Mouse (Mus musculus) neural tube, embryonic 13.5 days (tissue): ENCODE results near the gene Pcolce. TPM values are rescaled to one million over a fixed set of nuclear protein-coding genes. Genes with fewer than 3 reads are reported as not detected.

ENCODE experiments used
- ATAC-seq: fragments of 200-750 bp; cut with Nextera tagmentation; 2 replicates; pipeline ENCODE4 v1.8.0; 2017; ENCODE audit warnings: low read depth, mild to moderate bottlenecking, moderate TSS enrichment, moderate library complexity
- H3K27ac ChIP-seq: fragments of 300-500 bp; sonication (generic); replicated peaks from 2 replicates; pipeline ENCODE4 v1.5.1; 2015; ENCODE audit warnings: moderate library complexity, mild to moderate bottlenecking, inconsistent platforms
- H3K27me3 ChIP-seq: fragments of 300-500 bp; sonication (generic); 2 replicates; pipeline ENCODE4 v1.6.1; 2015; ENCODE audit warnings: mild to moderate bottlenecking, inconsistent platforms
- H3K36me3 ChIP-seq: fragments of 300-500 bp; sonication (generic); 2 replicates; pipeline ENCODE4 v1.6.1; 2015; ENCODE audit warnings: mild to moderate bottlenecking, inconsistent platforms
- H3K4me1 ChIP-seq: fragments of 300-500 bp; sonication (generic); replicated peaks from 2 replicates; pipeline ENCODE4 v1.6.1; 2015; ENCODE audit warnings: inconsistent platforms
- H3K4me2 ChIP-seq: fragments of 300-500 bp; sonication (generic); 2 replicates; pipeline ENCODE4 v1.6.1; 2015; ENCODE audit warnings: inconsistent platforms, mild to moderate bottlenecking, moderate library complexity
- H3K4me3 ChIP-seq: fragments of 300-500 bp; sonication (generic); 2 replicates; pipeline ENCODE4 v1.5.1; 2015; ENCODE audit warnings: mild to moderate bottlenecking, inconsistent platforms
- H3K9ac ChIP-seq: fragments of 300-500 bp; sonication (generic); 2 replicates; pipeline ENCODE4 v1.6.1; 2015; ENCODE audit warnings: moderate library complexity, mild to moderate bottlenecking, inconsistent platforms
- H3K9me3 ChIP-seq: fragments of 300-500 bp; sonication (generic); 2 replicates; pipeline ENCODE4 v1.6.1; 2016; ENCODE audit warnings: inconsistent platforms
- WGBS: fragments of 180-500 bp; shearing (Covaris S2); methylation state at CpG from one replicate; pipeline ENCODE4 v1.1.7; 2015; 5-methylcytosine and 5-hydroxymethylcytosine counted together
- polyA plus RNA-seq: library from polyadenylated mRNA; unstranded; fragments of >200 nt; fragmentation: Nextera tagmentation; extraction: Ambion mirVana; gene quantifications from 2 replicates; pipeline ENCODE4 v1.2.1, GENCODE M21; 2015

Pcolce gene
- polyA plus RNA-seq, 1 experiment from 2014 or later = 42.7 TPM

DNA sequence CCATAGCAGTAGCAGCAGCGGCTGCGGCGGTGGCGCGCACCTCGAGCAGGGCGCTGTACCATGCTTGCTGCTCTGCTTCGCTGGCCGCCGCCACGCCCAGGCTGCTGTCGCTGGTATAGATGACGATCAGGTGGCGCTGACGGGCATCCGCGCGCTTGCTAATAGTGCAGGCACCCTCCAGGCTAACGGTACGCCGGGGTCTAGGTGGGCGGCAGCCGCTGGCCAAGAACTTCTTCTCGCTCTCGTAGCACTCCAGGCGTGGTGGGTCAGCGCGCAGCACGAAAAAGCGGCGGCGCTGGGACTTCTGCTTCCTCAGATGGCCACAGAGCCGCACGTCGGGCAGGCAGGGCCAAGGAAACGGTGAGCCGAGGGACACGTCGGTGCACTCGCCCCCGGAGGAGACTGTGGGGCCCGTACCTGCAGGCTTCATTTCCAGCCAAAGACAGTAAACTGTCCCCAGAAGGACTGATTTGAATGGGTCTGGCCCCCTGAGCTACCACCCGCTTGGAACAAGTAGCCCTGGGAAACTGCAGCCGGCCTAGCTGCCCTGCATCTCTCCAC lies 31.6 kb upstream of the Pcolce start:
- peaks cover 33% of the 10 kb centered on the region for H3K4me1 ChIP-seq
- H3K4me2 ChIP-seq = peak overlapping the region; percentile 49
- peak overlapping the region; percentile 30 for H3K4me3 ChIP-seq
- H3K27me3 ChIP-seq = peaks cover 43% of the 10 kb centered on the region
- no peak overlapping the region for H3K27ac ChIP-seq
- no peaks in the 10 kb centered on the region for H3K9me3 ChIP-seq
- WGBS = 2% methylated on average over 44 of the region's 44 CpGs
- H3K9ac ChIP-seq = peak overlapping the region; percentile 52
- ATAC-seq = no peak
- H3K36me3 ChIP-seq = peaks cover 26% of the 10 kb centered on the region

DNA sequence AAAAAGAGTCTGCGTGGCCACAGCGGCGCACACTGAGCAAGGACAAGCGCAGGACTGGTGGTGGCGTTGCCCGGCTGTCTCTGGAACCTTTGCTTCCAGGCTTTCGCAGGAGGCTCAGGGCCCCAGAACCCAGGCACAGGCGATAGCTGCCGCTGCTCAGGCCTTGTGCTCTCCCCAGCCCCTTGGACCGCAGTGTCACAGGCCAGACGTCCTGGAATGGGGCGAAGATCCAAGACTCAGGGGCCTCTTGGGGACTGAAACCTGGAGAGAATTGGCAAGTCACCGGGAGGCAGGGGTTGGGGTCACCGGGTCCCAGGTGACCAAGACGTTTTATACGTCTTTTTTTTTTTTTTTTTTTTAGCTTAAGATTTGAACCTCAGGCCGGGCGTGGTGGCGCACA lies 30.9 kb upstream of the Pcolce start:
- no peak for ATAC-seq
- peaks cover 26% of the 10 kb centered on the region for H3K4me1 ChIP-seq
- H3K36me3 ChIP-seq = peaks cover 33% of the 10 kb centered on the region
- no peak overlapping the region for H3K27ac ChIP-seq
- peaks cover 43% of the 10 kb centered on the region for H3K27me3 ChIP-seq
- 43% methylated on average over 19 of the region's 19 CpGs for WGBS
- H3K4me3 ChIP-seq = no peak overlapping the region
- H3K4me2 ChIP-seq = no peak overlapping the region
- H3K9ac ChIP-seq = no peak overlapping the region
- H3K9me3 ChIP-seq = no peaks in the 10 kb centered on the region

DNA sequence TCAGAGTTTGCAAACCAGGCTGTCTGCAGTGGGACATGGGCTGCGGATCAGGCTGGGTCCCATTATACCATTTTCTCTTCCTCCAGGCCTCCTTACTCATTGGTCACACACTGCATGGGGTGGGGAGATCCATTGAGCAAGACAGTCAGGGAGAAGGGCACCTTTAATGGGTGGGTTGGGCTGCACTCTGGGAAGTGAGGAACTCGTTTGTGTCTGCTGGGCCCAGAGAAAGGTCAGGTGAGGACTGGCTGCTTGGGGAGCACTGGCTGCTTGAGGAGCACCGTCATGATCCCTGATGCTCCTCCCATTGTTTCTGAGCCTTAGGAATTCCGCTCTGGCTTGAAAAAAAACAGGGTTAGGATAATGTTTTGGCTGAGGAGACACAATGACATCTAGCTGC lies 29.3 kb upstream of the Pcolce start:
- H3K9me3 ChIP-seq = no peaks in the 10 kb centered on the region
- no peak for ATAC-seq
- H3K36me3 ChIP-seq = peaks cover 49% of the 10 kb centered on the region
- H3K27me3 ChIP-seq = peaks cover 43% of the 10 kb centered on the region
- WGBS = 44% methylated on average over 4 of the region's 4 CpGs
- no peak overlapping the region for H3K4me3 ChIP-seq
- no peak overlapping the region for H3K4me2 ChIP-seq
- H3K4me1 ChIP-seq = peaks cover 12% of the 10 kb centered on the region; the same call in 1 of the 2 replicates
- H3K27ac ChIP-seq = no peak overlapping the region
- no peak overlapping the region for H3K9ac ChIP-seq

DNA sequence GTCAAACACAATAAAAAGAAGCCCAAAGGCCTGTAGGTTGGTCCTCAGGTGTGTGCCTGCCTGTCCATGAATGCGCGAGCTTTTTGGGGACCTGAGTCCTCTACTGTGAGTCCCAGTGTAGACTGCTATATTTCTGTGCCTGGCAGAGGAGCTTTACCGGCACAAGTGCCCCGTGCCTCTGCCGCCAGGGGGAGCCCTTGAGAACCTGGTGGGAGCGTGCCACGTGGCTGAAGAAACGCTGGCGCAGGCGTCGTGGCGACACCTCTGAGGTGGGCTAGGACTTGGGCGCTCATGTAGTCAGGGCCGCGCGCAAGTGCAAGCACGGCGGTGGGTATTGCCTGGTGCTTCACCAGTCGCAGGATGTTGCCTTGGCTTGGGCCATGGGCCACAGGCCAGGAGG lies 27.5 kb upstream of the Pcolce start, which contains the start of gene Sap25:
Gene Sap25, plus strand, starts transcription at position 281 of the 400 bp plus-strand sequence.
- H3K4me2 ChIP-seq = no peak within 1 kb of the TSS
- peaks cover 30% of the 10 kb centered on the region for H3K27me3 ChIP-seq
- no peaks in the 10 kb centered on the region for H3K9me3 ChIP-seq
- 90% methylated on average over 19 of the region's 19 CpGs for WGBS
- ATAC-seq = no peak
- no peak within 1 kb of the TSS for H3K9ac ChIP-seq
- peaks cover 12% of the 10 kb centered on the region; the same call in 1 of the 2 replicates for H3K4me1 ChIP-seq
- H3K36me3 ChIP-seq = peaks cover 67% of the 10 kb centered on the region
- H3K27ac ChIP-seq = no peak within 1 kb of the TSS
- no peak within 1 kb of the TSS for H3K4me3 ChIP-seq

DNA sequence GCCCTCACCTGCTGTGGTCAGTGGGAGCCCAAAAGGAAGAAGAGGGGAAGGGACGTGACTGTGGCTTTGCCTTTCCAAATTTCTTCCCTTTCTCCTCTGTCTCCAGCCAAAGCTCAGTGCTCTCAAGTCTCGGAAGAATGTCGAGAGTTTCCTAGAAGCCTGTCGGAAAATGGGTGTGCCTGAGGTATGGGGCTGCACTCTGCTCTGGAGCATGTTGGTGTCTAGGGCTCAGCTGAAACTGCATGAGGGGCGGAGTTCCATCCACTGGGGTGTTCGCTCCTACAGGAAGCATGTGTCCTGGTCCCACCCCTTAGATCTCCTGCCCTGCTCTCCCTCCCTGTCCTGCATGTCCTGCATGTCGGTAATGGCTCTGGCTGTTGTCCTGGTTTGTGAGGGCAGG lies 25.9 kb upstream of the Pcolce start:
- 80% methylated on average over 7 of the region's 7 CpGs for WGBS
- H3K4me3 ChIP-seq = no peak overlapping the region
- no peak overlapping the region for H3K4me2 ChIP-seq
- H3K27ac ChIP-seq = no peak overlapping the region
- peaks cover 14% of the 10 kb centered on the region for H3K27me3 ChIP-seq
- no peak for ATAC-seq
- no peaks in the 10 kb centered on the region for H3K9me3 ChIP-seq
- H3K4me1 ChIP-seq = no peaks in the 10 kb centered on the region
- H3K9ac ChIP-seq = no peak overlapping the region
- peaks cover 79% of the 10 kb centered on the region for H3K36me3 ChIP-seq

DNA sequence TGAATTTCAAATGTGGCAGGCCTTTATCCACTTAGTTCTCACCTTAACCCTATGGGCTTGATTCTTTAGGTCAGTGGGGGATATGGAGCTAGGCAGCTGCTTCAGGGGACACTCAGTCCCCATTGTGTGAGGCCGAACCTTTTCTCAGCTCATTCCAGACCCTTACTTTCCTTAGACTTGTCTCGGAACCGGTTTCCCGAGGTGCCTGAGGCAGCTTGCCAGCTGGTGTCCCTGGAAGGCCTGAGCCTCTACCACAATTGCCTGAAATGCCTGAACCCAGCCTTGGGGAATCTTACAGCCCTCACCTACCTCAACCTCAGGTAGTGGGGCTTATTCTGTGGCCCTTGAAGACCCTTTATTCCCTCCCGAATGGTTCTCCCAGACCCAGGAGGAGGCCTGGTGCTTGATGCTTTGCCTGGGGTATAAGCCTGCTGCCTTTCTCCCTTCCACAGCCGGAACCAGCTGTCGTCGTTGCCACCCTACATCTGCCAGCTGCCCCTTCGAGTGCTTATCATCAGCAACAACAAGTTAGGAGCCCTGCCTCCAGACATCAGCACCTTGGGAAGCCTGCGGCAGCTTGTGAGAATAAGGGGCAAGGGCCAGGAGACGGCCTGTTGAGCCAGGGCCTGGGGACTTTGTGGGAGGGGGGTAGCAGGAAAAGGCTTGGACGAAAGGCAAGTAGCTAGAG lies 20.0 kb upstream of the Pcolce start:
- WGBS = 78% methylated on average over 12 of the region's 12 CpGs
- no peaks in the 10 kb centered on the region for H3K9me3 ChIP-seq
- H3K9ac ChIP-seq = peak overlapping the region; percentile 32; the same call in 1 of the 2 replicates
- no peak for ATAC-seq
- H3K27ac ChIP-seq = no peak overlapping the region
- no peak overlapping the region for H3K4me3 ChIP-seq
- no peak overlapping the region for H3K4me2 ChIP-seq
- peaks cover 47% of the 10 kb centered on the region for H3K36me3 ChIP-seq
- no peaks in the 10 kb centered on the region for H3K27me3 ChIP-seq
- H3K4me1 ChIP-seq = peaks cover 38% of the 10 kb centered on the region

DNA sequence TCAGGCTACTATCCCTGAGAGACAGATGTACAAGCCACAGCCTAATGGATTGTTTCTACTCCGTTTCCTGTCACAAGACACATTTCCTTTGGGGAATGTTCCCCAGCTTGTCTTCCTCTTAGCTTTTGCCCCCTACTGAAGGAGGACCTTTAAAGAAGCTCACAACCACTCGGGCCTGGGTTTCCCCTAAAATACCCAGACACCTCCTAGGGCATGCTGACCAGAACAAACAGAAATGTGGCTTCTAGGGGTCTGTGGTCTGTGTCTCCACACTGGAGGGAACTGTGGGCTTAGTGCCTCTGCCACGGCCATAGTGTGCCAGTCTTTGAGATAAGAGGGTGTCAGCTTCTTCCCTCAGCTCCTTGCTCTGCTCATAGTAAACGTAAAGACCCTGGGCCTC lies 18.0 kb upstream of the Pcolce start:
- H3K36me3 ChIP-seq = peaks cover 27% of the 10 kb centered on the region
- no peaks in the 10 kb centered on the region for H3K27me3 ChIP-seq
- 76% methylated on average over 4 of the region's 4 CpGs for WGBS
- H3K4me3 ChIP-seq = peak overlapping the region; percentile 83
- ATAC-seq = no peak
- peak overlapping the region; percentile 94 for H3K27ac ChIP-seq
- peak overlapping the region; percentile 86 for H3K4me2 ChIP-seq
- peak overlapping the region; percentile 86 for H3K9ac ChIP-seq
- H3K9me3 ChIP-seq = no peaks in the 10 kb centered on the region
- peaks cover 49% of the 10 kb centered on the region for H3K4me1 ChIP-seq

DNA sequence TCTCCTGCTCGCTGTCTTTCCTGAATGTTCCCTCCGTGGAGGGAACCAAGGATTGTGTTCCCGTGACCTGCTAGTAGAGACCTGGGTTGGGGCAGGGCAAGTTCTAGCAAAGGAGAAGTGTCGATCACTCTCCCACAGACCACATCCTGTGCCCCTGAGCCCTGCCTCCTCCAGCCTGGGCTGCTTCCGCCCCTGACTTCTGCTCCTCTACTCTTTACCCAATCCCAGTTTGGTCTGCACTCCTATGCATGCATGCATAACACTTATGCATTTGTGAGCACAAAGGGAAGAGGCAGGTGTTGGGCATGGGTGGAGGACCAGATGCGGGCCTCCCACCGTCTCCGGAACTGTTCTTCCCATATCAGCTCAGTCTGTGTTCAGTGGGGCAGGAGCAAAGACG lies 17.6 kb upstream of the Pcolce start:
- 58% methylated on average over 9 of the region's 9 CpGs for WGBS
- peak overlapping the region; percentile 86 for H3K4me2 ChIP-seq
- peak overlapping the region; percentile 94 for H3K27ac ChIP-seq
- no peaks in the 10 kb centered on the region for H3K27me3 ChIP-seq
- no peaks in the 10 kb centered on the region for H3K9me3 ChIP-seq
- ATAC-seq = no peak
- H3K4me3 ChIP-seq = peak overlapping the region; percentile 83
- peaks cover 49% of the 10 kb centered on the region for H3K4me1 ChIP-seq
- H3K9ac ChIP-seq = peak overlapping the region; percentile 86
- H3K36me3 ChIP-seq = peaks cover 23% of the 10 kb centered on the region

DNA sequence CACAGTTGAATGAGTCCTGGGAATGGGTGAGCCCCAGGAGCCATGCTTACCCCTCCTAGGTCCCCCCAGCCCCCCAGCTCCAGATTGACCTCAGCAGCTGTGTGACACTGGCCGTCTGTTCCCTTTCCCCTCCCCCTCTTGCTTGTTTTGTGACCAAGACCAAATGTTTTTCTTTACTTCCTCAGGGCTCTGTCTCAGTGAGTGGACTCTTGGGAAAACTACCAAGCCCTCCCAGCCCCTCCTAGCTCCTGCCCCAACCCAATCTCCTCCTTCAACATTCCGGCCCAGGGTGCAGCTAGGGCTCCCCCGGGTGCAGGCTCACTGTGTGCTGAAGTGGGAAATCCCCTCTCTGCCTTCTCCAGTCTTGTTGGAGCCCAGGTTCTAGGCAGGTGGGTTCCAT lies 17.0 kb upstream of the Pcolce start:
- WGBS = 30% methylated on average over 3 of the region's 3 CpGs
- Histone ChIP-seq H3K36me3 (peaks cover 17% of the 10 kb centered on the region), H3K27me3 (no peaks in the 10 kb centered on the region), H3K9ac (peak overlapping the region; percentile 86), H3K27ac (peak overlapping the region; percentile 94), H3K9me3 (no peaks in the 10 kb centered on the region), H3K4me3 (peak overlapping the region; percentile 83), H3K4me1 (peaks cover 49% of the 10 kb centered on the region), H3K4me2 (peak overlapping the region; percentile 86)
- no peak for ATAC-seq

DNA sequence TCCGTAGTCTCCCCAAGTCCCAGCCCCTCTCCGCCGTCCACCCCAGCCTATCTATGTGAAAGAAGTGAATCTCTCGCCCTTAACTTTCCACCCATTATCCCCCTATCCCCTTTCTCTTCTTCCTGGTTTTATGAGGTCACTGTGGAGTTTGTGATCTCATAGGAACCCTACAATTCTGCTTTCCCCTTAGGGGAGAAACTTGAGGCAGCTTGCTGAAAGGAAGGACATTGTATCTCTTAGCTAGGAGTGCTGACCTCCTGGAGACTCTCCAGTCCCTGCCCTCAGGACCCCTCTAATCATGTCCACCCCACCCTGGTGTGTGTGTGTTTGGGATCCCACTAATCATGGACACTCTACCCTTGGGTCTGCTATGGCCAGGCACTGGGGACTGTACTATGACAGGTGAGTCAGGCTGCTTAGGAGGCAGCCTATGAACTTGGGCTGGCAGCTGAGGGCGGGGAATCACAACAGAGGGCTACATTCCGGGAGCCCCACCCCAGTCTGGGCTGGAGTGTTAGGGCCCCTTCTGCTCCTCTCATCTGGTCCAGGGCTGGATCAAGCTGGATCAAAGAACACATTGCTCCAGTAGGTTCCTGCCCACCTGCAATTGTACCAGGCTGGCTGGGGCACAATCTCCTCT lies 16.4 kb upstream of the Pcolce start:
- H3K4me1 ChIP-seq = peaks cover 49% of the 10 kb centered on the region

DNA sequence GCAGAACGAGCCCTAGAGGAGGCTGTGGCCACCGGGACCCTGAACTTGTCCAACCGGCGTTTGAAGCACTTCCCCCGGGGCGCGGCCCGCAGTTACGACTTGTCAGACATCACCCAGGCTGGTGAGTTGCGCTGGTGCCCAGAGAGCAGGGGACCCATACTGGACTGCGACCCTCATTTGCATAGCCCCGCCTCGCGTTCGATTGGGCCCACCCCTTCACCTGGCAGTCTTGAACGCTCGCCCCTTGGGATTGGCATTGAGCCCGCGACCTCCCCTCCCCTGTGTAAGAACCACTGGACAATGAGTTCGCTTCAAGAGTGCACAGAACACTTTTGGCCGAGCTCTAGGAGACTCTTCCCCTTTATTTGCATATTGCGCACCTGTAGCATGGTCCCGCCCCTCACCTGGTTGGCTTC lies 15.7 kb upstream of the Pcolce start:
- Histone ChIP-seq H3K4me3 (peak overlapping the region; percentile 83), H3K9ac (peak overlapping the region; percentile 86), H3K36me3 (peaks cover 9% of the 10 kb centered on the region), H3K4me2 (peak overlapping the region; percentile 86), H3K4me1 (peaks cover 49% of the 10 kb centered on the region), H3K27ac (peak overlapping the region; percentile 94), H3K9me3 (no peaks in the 10 kb centered on the region), H3K27me3 (no peaks in the 10 kb centered on the region)
- peak; percentile 36 for ATAC-seq
- WGBS = under 1% methylated on average over 23 of the region's 23 CpGs

More for the DNA sequence above, 16.4 kb upstream of the Pcolce start:
- Histone ChIP-seq H3K27ac (peak overlapping the region; percentile 94), H3K27me3 (no peaks in the 10 kb centered on the region), H3K4me2 (peak overlapping the region; percentile 86), H3K4me3 (peak overlapping the region; percentile 83), H3K9ac (peak overlapping the region; percentile 86), H3K36me3 (peaks cover 12% of the 10 kb centered on the region), H3K9me3 (no peaks in the 10 kb centered on the region)
- 23% methylated on average over 6 of the region's 6 CpGs for WGBS
- no peak for ATAC-seq
